Mouse (Mus musculus) limb, embryonic 12.5 days (tissue): ENCODE measurements around the gene Ick. TPM values are rescaled to one million over a fixed set of nuclear protein-coding genes. Genes with fewer than 3 reads are reported as not detected.

Experiments
- polyA plus RNA-seq: library from polyadenylated mRNA; unstranded; fragments of >200 nt; fragmentation: Nextera tagmentation; extraction: Ambion mirVana; gene quantifications from 2 replicates; pipeline ENCODE4 v1.2.1, GENCODE M21; 2016

Gene Ick
- polyA plus RNA-seq, 1 experiment from 2014 or later, result 35.1 TPM

Other genes with a start within 250 kb of the Ick start
- gene Elovl5, start 191.8 kb upstream of the Ick start, polyA plus RNA-seq, result 71.9 and 75.5 TPM in 2 replicates
- gene Gcm1, start 57.3 kb upstream of the Ick start, polyA plus RNA-seq, result not detected in 2 replicates
- 40.6 and 41.4 TPM in 2 replicates for gene Fbxo9, start 127 bp upstream of the Ick start, polyA plus RNA-seq
- gene Gsta4, start 73.6 kb downstream of the Ick start, polyA plus RNA-seq, result 133 and 140 TPM in 2 replicates
- gene Gsta1, start 121.5 kb downstream of the Ick start, polyA plus RNA-seq, result not detected in 2 replicates
- not detected in 2 replicates for gene Gm3776, start 147.9 kb downstream of the Ick start, polyA plus RNA-seq
- not detected in 2 replicates for gene Gm10639, start 180.7 kb downstream of the Ick start, polyA plus RNA-seq
- not detected in 2 replicates for gene Omt2a, start 205.6 kb downstream of the Ick start, polyA plus RNA-seq
- not detected in 2 replicates for gene Omt2b, start 218.4 kb downstream of the Ick start, polyA plus RNA-seq
- not detected in 2 replicates for gene Gsta2, start 246.6 kb downstream of the Ick start, polyA plus RNA-seq